Mouse (Mus musculus) hindbrain, embryonic 16.5 days (tissue): ENCODE results near the gene Rere. TPM values are rescaled to one million over a fixed set of nuclear protein-coding genes. Genes with fewer than 3 reads are reported as not detected.

ENCODE experiments used
- ATAC-seq: fragments of 200-750 bp; cut with Nextera tagmentation; 2 replicates; pipeline ENCODE4 v1.8.0; 2017; ENCODE audit warnings: moderate TSS enrichment, moderate library complexity
- H3K27ac ChIP-seq: fragments of 300-500 bp; sonication (generic); 2 replicates; pipeline ENCODE4 v1.5.1; 2014; ENCODE audit warnings: low read depth, mild to moderate bottlenecking, control low read depth, low read length, moderate library complexity
- H3K27me3 ChIP-seq: fragments of 300-500 bp; sonication (generic); replicated peaks from 2 replicates; pipeline ENCODE4 v1.6.1; 2014; ENCODE audit warnings: low read length; ENCODE audit not compliant: control insufficient read depth, insufficient read depth
- H3K36me3 ChIP-seq: fragments of 300-500 bp; sonication (generic); 2 replicates; pipeline ENCODE4 v1.6.1; 2014; ENCODE audit warnings: mild to moderate bottlenecking, low read length, moderate library complexity, mixed read lengths; ENCODE audit not compliant: control insufficient read depth, insufficient read depth
- H3K4me1 ChIP-seq: fragments of 300-500 bp; sonication (generic); 2 replicates; pipeline ENCODE4 v1.6.1; 2014; ENCODE audit warnings: low read depth, low read length; ENCODE audit not compliant: control insufficient read depth, insufficient read depth
- H3K4me2 ChIP-seq: fragments of 300-500 bp; sonication (generic); 2 replicates; pipeline ENCODE4 v1.6.1; 2014; ENCODE audit warnings: mild to moderate bottlenecking, low read length, control low read depth, moderate library complexity
- H3K4me3 ChIP-seq: fragments of 300-500 bp; sonication (generic); 2 replicates; pipeline ENCODE4 v1.5.1; 2014; ENCODE audit warnings: mild to moderate bottlenecking, low read length, control low read depth, moderate library complexity
- H3K9ac ChIP-seq: fragments of 300-500 bp; sonication (generic); 2 replicates; pipeline ENCODE4 v1.6.1; 2014; ENCODE audit warnings: low read depth, mild to moderate bottlenecking, control low read depth, low read length, moderate library complexity
- H3K9me3 ChIP-seq: fragments of 300-500 bp; sonication (generic); 2 replicates; pipeline ENCODE4 v1.6.1; 2014; ENCODE audit warnings: mild to moderate bottlenecking, low read length, moderate library complexity; ENCODE audit not compliant: control insufficient read depth
- WGBS: fragments of 180-500 bp; shearing (Covaris S2); extraction: QIAGEN DNeasy Blood & Tissue Kit; methylation state at CpG from one replicate; pipeline ENCODE4 v1.1.7; 2014; 5-methylcytosine and 5-hydroxymethylcytosine counted together
- polyA plus RNA-seq: library from polyadenylated mRNA; unstranded; fragments of >200 nt; fragmentation: Nextera tagmentation; extraction: Ambion mirVana; gene quantifications from 2 replicates; pipeline ENCODE4 v1.2.1, GENCODE M21; 2015

Gene Rere
- polyA plus RNA-seq, 1 experiment from 2014 or later, result 25.4 TPM

DNA sequence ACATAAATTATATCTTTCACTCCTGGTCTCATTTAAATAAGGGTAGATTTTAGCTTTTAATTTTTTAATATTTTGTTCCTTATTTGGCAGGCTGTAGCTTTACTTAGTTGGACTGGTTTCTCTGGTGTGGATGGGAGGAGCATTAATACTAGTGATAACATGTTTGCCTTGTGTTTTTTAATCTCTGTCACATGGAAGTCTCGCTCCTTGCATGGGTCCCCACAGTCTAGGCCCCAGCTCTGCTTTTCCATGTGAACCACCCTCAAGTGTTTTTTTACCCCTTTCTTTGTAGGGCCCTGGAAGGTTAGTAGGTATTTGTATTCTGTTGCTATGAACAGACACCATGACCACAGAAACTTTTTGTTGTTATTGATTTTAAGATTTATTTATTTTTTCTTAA lies 238.6 kb downstream of the Rere start:
- Histone ChIP-seq H3K27ac (no peak overlapping the region), H3K36me3 (no peaks in the 10 kb centered on the region), H3K4me2 (no peak overlapping the region), H3K9ac (no peak overlapping the region), H3K27me3 (no peaks in the 10 kb centered on the region), H3K4me3 (no peak overlapping the region), H3K9me3 (no peaks in the 10 kb centered on the region), H3K4me1 (peaks cover 2% of the 10 kb centered on the region; the same call in 1 of the 2 replicates)
- WGBS, result 84% methylated on average over 1 of the region's 1 CpGs
- ATAC-seq, result no peak

DNA sequence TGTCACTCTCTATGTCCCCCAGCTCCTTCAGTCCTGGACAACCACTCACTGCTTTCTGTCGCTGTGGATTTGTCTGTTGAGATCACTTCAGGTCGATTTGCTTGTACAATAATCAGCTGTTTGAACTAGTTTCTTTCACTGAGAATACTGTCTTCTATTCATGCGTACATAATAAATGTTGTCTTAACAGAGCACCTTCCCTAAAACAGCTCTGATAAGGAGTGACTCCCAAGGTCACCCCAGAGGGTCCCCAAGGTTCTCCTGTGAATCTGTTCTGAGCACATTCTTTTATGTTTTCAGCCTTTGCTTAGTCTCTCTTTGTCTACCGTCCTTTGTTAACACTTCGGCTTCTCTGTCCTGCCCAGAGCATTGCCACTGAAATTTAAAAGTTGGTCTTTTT lies 241.0 kb downstream of the Rere start:
- H3K4me2 ChIP-seq, result no peak overlapping the region
- H3K4me1 ChIP-seq, result peaks cover 2% of the 10 kb centered on the region; the same call in 1 of the 2 replicates
- no peak overlapping the region for H3K4me3 ChIP-seq
- H3K27ac ChIP-seq, result no peak overlapping the region
- 49% methylated on average over 5 of the region's 5 CpGs for WGBS
- H3K9me3 ChIP-seq, result no peaks in the 10 kb centered on the region
- ATAC-seq, result no peak
- no peaks in the 10 kb centered on the region for H3K27me3 ChIP-seq
- H3K9ac ChIP-seq, result no peak overlapping the region
- no peaks in the 10 kb centered on the region for H3K36me3 ChIP-seq

DNA sequence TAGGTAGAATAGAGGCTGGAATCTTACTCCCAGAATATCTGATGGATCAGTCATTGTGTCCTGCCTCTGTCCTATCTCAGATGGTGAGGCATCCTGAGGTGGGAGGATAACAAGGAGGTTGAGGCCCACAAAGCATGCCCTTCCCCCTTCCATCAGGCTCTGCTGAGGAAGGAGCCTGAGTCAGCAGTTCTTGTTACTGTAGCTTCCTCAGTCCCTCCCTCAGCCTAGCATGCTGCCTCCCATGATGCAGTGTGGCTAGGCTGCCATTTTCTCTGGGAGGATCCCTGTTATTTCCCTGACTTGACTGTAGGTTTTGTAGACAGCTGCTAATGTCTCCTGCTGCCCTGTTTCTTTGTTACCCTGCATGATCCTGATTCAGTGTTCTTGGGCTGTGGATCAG lies 241.9 kb downstream of the Rere start:
- Histone ChIP-seq H3K4me2 (no peak overlapping the region), H3K4me3 (no peak overlapping the region), H3K36me3 (no peaks in the 10 kb centered on the region), H3K9me3 (no peaks in the 10 kb centered on the region), H3K9ac (no peak overlapping the region), H3K27ac (no peak overlapping the region), H3K27me3 (no peaks in the 10 kb centered on the region), H3K4me1 (no peaks in the 10 kb centered on the region)
- ATAC-seq, result 0 out of 2 replicates have a peak, but pooled peaks have one; percentile 30

- Histone ChIP-seq H3K9me3 (no peaks in the 10 kb centered on the region), H3K27me3 (no peaks in the 10 kb centered on the region), H3K4me2 (no peak overlapping the region), H3K4me3 (no peak overlapping the region), H3K36me3 (peaks cover 3% of the 10 kb centered on the region; the same call in 1 of the 2 replicates), H3K4me1 (no peaks in the 10 kb centered on the region), H3K9ac (no peak overlapping the region), H3K27ac (no peak overlapping the region)
- WGBS, result 60% methylated on average over 1 of the region's 1 CpGs
- ATAC-seq, result no peak
These were observed 244.8 kb downstream of the Rere start for GRCm38 (mm10) chr4:150526269-150526668.

DNA sequence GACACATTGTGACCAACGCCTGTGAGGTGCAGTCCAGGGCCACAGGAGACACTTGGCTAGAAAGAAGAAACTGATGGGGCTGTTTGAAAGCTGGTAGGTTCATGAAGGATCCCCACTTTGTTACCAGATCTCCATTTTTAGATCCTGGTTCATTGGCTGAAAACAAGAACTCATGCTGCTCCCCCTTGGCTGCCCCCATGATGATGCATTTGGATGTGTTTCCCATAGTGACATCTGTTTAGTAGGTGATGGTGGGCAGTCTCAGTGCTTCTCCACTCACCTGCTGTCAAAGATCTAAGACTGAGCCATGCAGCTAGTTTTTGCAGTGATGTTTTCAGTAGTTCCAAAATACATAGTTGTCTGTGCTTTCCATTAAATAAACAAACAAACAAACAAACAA lies 247.0 kb downstream of the Rere start:
- Histone ChIP-seq H3K27ac (no peak overlapping the region), H3K4me1 (no peaks in the 10 kb centered on the region), H3K9ac (no peak overlapping the region), H3K27me3 (no peaks in the 10 kb centered on the region), H3K9me3 (no peaks in the 10 kb centered on the region), H3K36me3 (peaks cover 3% of the 10 kb centered on the region; the same call in 1 of the 2 replicates), H3K4me2 (no peak overlapping the region), H3K4me3 (no peak overlapping the region)
- no peak for ATAC-seq
- 90% methylated on average over 1 of the region's 1 CpGs for WGBS

GRCm38 (mm10) chr4:150528846-150529245 lies 247.4 kb downstream of the Rere start:
- H3K9me3 ChIP-seq, result no peaks in the 10 kb centered on the region
- WGBS, result 87% methylated on average over 5 of the region's 5 CpGs
- H3K4me1 ChIP-seq, result no peaks in the 10 kb centered on the region
- H3K4me2 ChIP-seq, result no peak overlapping the region
- no peaks in the 10 kb centered on the region for H3K27me3 ChIP-seq
- peaks cover 3% of the 10 kb centered on the region; the same call in 1 of the 2 replicates for H3K36me3 ChIP-seq
- H3K4me3 ChIP-seq, result no peak overlapping the region
- ATAC-seq, result no peak
- H3K27ac ChIP-seq, result no peak overlapping the region
- no peak overlapping the region for H3K9ac ChIP-seq

- ATAC-seq, result no peak
- Histone ChIP-seq H3K27ac (no peak overlapping the region), H3K36me3 (peaks cover 7% of the 10 kb centered on the region), H3K4me2 (no peak overlapping the region), H3K27me3 (no peaks in the 10 kb centered on the region), H3K4me3 (no peak overlapping the region), H3K4me1 (no peaks in the 10 kb centered on the region), H3K9ac (no peak overlapping the region), H3K9me3 (no peaks in the 10 kb centered on the region)
- WGBS, result 66% methylated on average over 7 of the region's 7 CpGs
These were observed 250.4 kb downstream of the Rere start for GRCm38 (mm10) chr4:150531869-150532268.

- Histone ChIP-seq H3K9me3 (no peaks in the 10 kb centered on the region), H3K4me3 (no peak overlapping the region), H3K27me3 (no peaks in the 10 kb centered on the region), H3K27ac (peak overlapping the region; percentile 52; the same call in 1 of the 2 replicates), H3K9ac (no peak overlapping the region), H3K4me1 (peaks cover 9% of the 10 kb centered on the region), H3K36me3 (peaks cover 9% of the 10 kb centered on the region), H3K4me2 (no peak overlapping the region)
- ATAC-seq, result no peak
- WGBS, result 83% methylated on average over 3 of the region's 3 CpGs
These were observed 255.5 kb downstream of the Rere start for GRCm38 (mm10) chr4:150536821-150537510.

GRCm38 (mm10) chr4:150539846-150540245 lies 258.4 kb downstream of the Rere start:
- no peaks in the 10 kb centered on the region for H3K27me3 ChIP-seq
- WGBS, result 13% methylated on average over 1 of the region's 1 CpGs
- H3K4me3 ChIP-seq, result no peak overlapping the region
- no peak overlapping the region for H3K4me2 ChIP-seq
- H3K9me3 ChIP-seq, result no peaks in the 10 kb centered on the region
- peaks cover 9% of the 10 kb centered on the region for H3K4me1 ChIP-seq
- peak overlapping the region; percentile 31; the same call in 1 of the 2 replicates for H3K27ac ChIP-seq
- ATAC-seq, result peak; percentile 86
- peaks cover 8% of the 10 kb centered on the region for H3K36me3 ChIP-seq
- no peak overlapping the region for H3K9ac ChIP-seq
